Mouse (Mus musculus): ENCODE results near the gene Stpg3.

Gene Stpg3

GRCm38 (mm10) chr2:25180478-25180903 lies 33.9 kb downstream of the Stpg3 start, which contains the start of gene Nrarp:
Gene Nrarp (plus strand): TSS chr2:25180758.
- no peak for TF ChIP-seq GATA4 (IDR thresholded peaks at IDR 0.05; ENCODE audit: insufficient replicate concordance, low read length)

- TF ChIP-seq GATA4 (IDR thresholded peaks at IDR 0.05; ENCODE audit: insufficient replicate concordance, low read length): no peak
Measured at GRCm38 (mm10) chr2:25179566-25180217, 34.7 kb downstream of the Stpg3 start.

DNA sequence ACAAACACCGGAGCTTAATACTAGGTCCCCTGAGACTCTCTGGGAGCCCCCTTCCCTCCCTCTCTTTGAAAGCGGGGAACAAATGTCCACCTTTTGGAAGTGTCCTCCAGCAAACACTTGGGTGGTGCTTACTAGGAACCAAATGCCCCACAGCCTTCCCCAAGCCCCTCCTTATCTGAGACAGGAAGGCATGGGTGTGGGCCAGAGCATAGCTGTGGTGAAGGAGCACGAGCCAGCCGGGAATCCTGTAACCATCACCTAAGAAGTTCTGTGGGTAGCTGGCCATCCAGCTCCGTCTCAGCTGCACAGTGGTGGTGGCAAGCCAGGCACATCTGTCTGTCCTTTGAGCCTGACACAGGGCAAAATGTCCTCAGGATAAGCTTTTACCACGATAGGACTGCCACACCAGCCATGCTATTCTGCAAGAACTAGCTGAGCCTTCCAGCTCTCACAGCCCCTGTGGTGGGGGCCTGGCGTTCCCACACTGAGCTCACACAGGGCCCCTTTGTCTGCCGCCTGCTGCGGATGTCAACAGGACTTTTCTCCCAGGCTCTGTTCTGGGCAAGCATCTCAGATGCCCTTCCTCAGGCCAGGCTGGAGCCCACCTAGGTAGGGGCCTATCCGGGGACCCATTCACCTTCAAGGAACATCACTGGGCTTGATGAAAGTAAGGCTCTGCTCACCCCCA lies 36.0 kb downstream of the Stpg3 start:
- TF ChIP-seq GATA4 (IDR thresholded peaks at IDR 0.05; ENCODE audit: insufficient replicate concordance, low read length): no peak

DNA sequence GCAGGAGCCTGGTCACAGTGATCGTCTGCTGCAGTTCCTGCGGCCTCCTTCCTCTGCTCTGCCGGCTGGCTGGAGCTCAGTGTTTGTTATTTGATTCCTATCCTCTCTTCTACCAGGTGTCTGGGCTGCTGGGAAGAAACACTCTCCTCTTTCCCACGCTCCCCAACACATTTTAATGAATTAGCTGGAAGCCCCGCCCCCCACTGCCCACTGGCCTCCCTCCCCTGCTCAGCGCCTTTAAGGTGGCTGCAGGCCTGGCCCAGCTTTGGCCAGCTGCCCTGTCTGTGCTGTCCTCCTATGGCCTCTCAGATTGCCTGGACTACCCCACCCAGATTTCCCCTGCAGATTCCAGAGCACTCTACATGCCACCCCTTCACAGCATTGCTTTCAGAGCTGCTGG lies 36.8 kb downstream of the Stpg3 start:
- TF ChIP-seq GATA4 (IDR thresholded peaks at IDR 0.05; ENCODE audit: insufficient replicate concordance, low read length): no peak

- TF ChIP-seq GATA4 (IDR thresholded peaks at IDR 0.05; ENCODE audit: insufficient replicate concordance, low read length): no peak
Measured at GRCm38 (mm10) chr2:25177076-25177475, 37.4 kb downstream of the Stpg3 start.

DNA sequence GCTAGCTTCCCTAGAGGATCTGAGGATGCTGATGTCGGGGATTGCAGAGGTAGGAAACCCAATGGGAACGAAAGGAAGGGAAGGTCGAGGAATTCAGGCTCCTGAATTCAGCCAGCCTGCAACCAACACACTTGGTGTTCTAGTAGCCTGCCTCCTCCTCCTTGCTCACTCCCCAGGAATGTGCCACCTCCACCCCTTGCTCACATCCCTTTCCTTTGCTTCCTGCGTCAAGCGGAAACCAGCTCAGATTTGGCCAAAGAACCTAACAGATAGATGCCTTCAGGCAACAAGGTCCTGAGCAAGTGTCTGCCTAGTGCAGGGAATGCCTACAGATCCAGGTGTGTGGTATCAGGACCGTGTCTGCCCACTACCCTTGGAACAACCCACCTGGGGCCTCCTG lies 37.9 kb downstream of the Stpg3 start:
- TF ChIP-seq GATA4 (IDR thresholded peaks at IDR 0.05; ENCODE audit: insufficient replicate concordance, low read length): no peak; the same call in 1 of the 2 replicates

DNA sequence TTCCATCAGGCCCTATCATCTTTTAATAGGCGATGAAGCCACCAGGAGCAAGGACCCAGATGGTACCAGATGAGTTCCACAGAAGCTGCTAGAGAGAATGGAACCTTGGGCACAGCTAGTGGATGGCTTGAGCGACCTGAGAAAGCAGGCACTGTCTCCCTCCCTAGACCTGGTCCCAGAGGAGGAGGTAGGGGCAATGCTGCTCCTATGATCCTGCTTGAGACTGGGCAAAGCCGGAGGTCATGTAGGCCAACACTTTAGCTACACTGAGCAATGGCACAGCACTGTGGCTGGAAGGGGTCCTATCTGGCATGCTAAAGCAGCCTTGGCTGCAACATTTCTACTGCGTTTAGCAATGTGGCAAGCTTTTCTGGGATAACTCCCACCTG lies 38.8 kb downstream of the Stpg3 start:
- TF ChIP-seq GATA4 (IDR thresholded peaks at IDR 0.05; ENCODE audit: insufficient replicate concordance, low read length): no peak

DNA sequence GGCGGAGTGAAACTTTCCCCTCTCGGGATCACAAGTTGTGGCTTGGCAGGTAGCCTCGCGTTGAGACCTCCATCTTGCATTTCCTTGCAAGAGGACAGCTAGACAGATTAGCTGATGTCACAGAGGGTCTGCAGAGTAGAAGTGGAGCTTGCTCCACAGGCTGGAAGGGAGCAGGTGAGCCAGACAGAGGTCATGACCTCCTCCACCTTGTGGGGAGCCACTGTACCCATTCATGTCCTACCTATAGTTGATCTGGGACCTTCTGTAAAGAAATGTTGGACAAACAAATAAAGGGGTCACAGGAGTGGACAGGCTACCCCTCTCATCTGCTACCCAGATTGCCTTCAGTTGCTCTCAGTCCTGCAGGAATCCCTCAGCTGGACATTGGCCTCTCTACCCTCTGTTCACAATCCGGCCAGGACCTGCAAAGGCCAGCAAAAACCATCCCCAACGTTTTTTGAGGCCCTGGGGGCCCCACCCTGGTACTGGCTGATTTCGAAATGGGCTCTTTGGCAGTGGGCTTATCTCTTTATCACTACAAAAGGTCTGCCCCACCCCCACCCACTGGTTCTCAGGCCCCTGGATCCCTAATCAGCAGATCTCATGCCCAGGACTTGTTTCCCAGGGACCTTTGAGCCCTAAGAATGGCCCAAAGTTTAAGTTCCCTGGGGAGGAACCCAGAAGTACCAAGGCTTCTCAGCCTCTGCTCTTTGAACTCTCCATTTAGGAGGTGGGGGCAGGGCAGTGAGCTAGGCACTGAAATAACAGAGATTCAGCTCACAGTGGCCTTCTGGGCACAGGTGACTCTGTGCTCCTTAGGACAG lies 39.4 kb downstream of the Stpg3 start:
- no peak for TF ChIP-seq GATA4 (IDR thresholded peaks at IDR 0.05; ENCODE audit: insufficient replicate concordance, low read length)

- TF ChIP-seq GATA4 (IDR thresholded peaks at IDR 0.05; ENCODE audit: insufficient replicate concordance, low read length): no peak
Measured at GRCm38 (mm10) chr2:25173821-25174220, 40.6 kb downstream of the Stpg3 start.

- TF ChIP-seq GATA4 (IDR thresholded peaks at IDR 0.05; ENCODE audit: insufficient replicate concordance, low read length): no peak
Measured at GRCm38 (mm10) chr2:25172629-25173028, 41.8 kb downstream of the Stpg3 start.

GRCm38 (mm10) chr2:25171769-25172153 lies 42.7 kb downstream of the Stpg3 start:
- no peak for TF ChIP-seq GATA4 (IDR thresholded peaks at IDR 0.05; ENCODE audit: insufficient replicate concordance, low read length)

- no peak for TF ChIP-seq GATA4 (IDR thresholded peaks at IDR 0.05; ENCODE audit: insufficient replicate concordance, low read length)
Measured at GRCm38 (mm10) chr2:25171101-25171768, 43.2 kb downstream of the Stpg3 start.

- TF ChIP-seq GATA4 (IDR thresholded peaks at IDR 0.05; ENCODE audit: insufficient replicate concordance, low read length): no peak
Measured at GRCm38 (mm10) chr2:25170326-25171100, 43.9 kb downstream of the Stpg3 start.

- no peak for TF ChIP-seq GATA4 (IDR thresholded peaks at IDR 0.05; ENCODE audit: insufficient replicate concordance, low read length)
Measured at GRCm38 (mm10) chr2:25169778-25170177, 44.7 kb downstream of the Stpg3 start.

GRCm38 (mm10) chr2:25168665-25168978 lies 45.8 kb downstream of the Stpg3 start:
- TF ChIP-seq GATA4 (IDR thresholded peaks at IDR 0.05; ENCODE audit: insufficient replicate concordance, low read length): no peak

Measured in liver, adult (tissue).